Mouse (Mus musculus): ENCODE results near the gene Ptgds.

DNA sequence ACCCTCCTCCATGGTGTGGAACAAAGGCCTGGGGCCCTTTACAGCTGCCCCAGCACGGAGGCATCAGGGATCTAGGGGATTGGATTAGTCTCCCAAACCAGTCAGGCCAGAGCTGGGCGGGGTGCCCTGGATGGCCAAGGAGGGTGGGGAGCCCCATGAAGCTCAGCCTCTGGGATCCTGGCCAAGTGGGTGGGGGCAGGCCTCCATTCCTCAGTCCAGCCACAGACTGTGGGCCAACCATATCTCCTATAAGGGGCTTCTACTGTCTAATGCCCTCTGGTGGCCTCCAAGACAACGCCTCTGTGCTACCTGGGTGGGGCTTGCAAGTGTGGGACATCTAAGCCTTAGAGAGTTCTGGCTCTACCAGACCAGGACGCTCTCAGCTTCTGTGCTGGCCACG is 10.9 kb downstream of the Ptgds start:
- TF ChIP-seq CTCF (conservative IDR thresholded peaks at IDR 0.05; ENCODE audit: low read length): no peak
- no peak for TF ChIP-seq POU5F1 (IDR thresholded peaks at IDR 0.05; ENCODE audit: borderline replicate concordance, low read length)
- no peak for TF ChIP-seq NANOG (IDR thresholded peaks at IDR 0.05; ENCODE audit: borderline replicate concordance, low read length)

Measured in E14TG2a.4 (cell line).